Mouse (Mus musculus) spleen, embryonic (tissue): ENCODE measurements around the gene Ezh1.

ENCODE experiments used
- CTCF ChIA-PET: fragments of 350-600 bp; sonication (Branson Sonifier 250); formaldehyde crosslinking; loops from one replicate; lab custom pipeline; 2022; lab: Charles Lee

Gene Ezh1

DNA sequence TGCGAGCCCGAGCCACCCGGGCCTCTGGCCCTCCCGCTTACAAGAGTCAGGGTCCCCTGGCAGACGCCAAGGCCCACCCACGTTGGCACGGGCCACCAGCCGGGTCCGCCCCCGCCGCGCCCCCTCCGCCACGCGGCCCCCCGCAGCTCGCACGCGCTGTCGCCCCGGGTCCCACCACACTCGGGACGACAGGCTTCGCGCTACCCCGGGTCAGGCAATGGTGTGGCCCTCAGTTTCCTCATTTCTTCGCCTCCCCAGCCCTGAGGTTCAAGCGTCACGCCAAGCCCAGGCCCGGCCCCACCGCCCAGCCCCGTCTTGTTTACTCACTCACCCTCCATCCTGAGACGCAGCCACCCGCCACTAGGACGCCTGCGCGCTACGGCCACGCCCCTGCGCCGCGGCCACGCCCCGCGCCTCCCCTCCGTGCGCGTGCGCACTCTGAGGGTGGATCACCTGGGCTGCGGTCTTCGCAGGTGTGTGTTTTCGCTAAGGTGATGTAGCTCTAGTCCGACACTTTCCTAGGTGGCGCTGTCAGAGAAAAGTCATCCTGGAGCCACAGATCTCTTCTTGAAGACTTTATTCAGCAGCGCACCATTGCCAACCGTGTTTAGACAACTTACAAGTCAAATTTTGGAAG, at the start of gene Ezh1:
Ezh1 (minus strand) TSS at position 399 of the 637 bp plus-strand sequence.
- CTCF ChIA-PET: interaction anchor here (0.6 kb wide), 1 partner anchor 29 kb away, joined by 4 read pairs; no protein-coding TSS in a partner anchor

DNA sequence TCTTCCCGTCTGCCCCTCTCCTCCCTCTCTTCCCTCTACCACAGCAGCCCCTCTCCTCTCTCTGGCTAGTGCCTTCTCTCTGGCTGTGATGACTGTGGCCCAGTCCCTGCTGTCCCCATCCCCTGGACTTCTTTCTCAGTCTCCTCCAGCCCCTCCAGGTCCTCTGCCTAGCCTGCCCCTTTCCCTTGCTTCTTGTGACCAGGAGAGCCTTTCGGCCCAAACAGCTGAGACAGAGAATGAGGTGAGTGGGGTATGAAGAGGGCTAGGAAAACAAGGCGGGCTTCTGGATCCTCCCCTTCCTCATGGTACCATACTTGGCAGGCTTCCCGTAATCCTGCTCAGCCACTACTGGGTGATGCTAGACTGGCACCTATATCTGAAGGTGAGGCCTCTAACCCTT, 49.0 kb upstream of the Ezh1 start:
- CTCF ChIA-PET: interaction anchor here (0.6 to 0.7 kb wide), 2 partner anchors 469 to 608 kb away, joined by 3 to 29 read pairs; no protein-coding TSS in a partner anchor

DNA sequence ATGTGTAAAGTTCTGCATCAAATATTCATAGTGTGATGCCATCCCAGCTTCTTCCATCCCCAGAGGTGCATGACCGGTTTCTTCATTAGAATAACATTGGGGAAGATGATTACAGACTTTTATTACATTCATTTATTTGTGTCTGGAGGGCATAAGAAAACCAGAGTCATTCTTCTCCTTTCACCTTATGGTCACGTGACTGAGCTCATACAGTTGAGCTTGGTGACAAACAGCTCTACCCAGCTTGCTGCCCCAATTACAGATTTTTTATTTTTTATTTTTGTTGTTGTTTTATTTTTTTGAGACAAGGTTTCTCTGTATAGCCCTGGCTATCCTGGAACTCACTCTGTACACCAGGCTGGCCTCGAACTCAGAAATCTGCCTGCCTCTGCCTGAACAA, 46.2 kb upstream of the Ezh1 start:
- CTCF ChIA-PET: interaction anchor here (1.0 kb wide), 1 partner anchor 240 kb away, joined by 8 read pairs; no protein-coding TSS in a partner anchor

DNA sequence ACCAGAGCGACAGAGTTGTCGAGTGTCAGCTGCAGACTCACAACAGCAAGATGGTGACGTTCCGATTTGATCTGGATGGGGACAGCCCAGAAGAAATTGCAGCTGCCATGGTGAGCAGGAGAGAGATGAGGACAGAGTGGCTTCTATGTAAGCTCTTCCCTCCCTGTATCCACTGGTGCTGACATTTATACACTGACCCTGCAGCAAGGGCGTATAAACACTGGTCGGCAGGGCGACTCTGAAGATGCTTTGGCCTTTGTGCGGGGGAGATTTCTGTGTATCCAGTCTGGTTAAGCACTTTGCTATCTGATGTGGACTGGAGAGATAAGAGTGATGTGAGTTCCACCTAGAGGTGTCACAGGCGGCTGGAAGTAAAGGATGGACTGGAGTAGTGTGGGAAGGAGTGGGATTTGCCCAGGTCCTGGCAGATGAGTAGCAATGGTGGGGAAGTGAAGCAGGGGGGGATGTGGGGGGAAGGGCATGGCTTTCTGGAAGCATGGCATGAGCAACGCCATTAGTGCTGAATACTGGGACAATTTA, 43.4 kb upstream of the Ezh1 start:
- CTCF ChIA-PET: no interaction called here

DNA sequence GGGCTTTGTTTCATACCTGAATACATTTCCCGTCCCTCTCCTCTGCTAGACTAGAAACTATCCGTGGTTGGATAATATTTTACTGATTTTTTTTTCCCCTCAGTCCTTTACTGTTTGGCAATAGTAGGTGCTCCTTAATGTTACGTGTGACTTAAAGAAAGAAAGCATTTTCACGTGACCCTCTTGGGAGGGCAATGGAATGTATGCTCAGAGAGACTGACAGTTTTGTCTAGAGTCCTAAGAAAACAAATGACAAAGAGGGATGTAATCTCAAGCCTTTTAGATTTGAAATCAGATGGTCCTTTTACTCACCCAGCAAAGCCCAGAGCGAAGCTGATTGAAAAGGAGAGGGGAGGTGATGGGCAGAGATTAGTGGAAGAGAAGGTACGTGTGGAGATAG, 39.6 kb upstream of the Ezh1 start:
- CTCF ChIA-PET: no interaction called here

DNA sequence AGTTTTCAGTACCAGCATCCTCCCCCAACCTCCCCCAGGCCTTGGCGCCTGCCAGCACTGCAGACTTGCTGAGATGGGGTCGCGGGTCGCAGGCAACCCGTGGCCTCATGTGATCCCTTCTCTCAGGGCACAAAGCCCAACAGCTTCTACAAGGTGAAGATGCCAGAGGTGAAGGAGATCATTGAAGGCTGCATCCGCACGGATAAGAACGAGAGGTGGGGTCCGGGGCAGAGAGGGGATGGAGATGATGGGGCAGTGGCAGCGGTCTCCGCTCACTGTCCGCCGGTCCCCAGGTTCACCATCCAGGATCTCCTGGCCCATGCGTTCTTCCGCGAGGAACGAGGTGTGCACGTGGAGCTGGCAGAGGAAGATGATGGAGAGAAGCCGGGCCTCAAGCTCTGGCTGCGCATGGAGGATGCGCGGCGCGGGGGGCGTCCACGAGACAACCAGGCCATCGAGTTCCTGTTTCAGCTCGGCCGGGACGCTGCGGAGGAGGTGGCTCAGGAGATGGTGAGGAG, 38.8 kb upstream of the Ezh1 start:
- CTCF ChIA-PET: no interaction called here

DNA sequence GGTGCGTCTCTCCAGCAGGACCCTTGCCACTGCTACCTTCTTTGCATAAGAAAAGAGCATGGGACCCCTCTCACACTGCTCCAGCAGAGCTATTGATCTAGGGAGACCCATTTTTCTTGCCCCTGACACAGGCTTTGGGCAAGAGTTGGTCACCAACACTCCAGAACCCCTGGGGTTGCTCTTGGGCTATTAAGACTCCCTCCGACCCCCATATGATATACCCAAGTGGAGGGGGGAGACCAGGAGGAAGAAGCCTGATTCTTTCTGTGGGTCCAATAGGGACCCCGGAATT, 37.7 kb upstream of the Ezh1 start:
- CTCF ChIA-PET: no interaction called here

DNA sequence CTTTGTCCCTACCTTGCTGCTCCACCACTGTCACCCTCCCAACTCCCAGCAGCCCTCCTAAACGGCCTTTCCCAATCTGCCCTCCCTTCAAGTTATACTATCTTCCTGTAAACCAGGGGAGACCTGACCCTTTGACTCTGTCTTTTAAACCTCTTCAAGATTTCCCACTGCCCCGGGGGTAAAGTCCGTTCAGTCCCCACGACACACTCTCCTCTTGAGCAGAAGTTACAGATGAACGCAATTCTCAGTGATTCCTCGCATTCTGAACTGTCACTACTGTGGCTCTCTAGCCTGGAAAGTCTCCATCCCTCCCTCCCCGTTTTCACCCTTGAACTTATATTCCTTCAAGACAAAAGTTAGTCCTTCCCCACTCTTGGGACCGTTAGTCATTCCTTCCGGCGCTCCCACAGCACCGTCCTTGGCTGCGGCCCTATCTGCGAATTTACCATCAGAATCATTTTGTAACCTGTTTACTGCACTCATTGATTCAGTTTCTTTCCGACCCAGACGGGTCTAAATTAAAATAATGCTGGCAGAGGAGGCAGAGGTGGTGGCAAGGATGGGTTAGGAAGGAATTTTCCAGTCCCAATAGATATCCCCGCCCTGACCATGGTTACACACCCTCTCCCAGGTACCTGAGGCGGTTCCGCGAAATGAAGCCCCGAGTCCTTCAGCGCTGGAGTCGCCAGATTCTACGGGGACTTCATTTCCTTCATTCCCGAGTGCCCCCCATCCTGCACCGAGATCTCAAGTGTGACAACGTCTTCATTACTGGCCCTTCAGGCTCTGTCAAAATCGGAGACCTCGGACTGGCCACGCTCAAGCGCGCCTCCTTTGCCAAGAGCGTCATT, 37.1 kb upstream of the Ezh1 start:
- CTCF ChIA-PET: no interaction called here

DNA sequence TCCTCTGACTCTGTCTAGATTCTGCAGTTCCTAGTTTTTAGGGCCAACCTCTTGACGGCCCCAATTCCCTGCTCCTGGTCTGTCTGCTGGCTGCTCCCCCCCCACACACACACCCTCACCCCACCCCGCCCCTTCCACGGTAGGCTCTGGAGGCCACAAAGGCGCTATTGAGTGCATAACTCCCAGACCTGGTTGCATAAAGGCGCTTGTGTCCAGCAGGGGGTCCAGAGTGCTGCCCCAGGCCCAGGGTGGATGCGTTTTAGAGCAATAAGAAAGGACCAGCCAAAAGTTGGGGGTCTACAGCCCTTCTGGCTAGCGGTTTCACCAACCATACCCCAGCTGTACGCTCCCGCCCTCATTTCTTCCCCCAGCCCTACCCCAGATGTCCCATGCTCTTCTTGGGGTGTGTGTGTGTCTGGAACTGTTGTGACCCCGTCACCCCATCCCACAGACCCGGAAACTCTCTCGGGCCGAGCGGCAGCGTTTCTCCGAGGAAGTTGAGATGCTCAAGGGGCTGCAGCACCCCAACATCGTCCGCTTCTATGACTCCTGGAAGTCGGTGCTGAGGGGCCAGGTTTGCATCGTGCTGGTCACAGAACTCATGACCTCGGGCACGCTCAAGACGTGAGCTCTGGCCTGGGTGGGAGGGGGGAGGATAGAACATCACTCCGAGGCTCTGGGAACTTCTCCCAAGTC, 36.2 kb upstream of the Ezh1 start:
- CTCF ChIA-PET: no interaction called here

DNA sequence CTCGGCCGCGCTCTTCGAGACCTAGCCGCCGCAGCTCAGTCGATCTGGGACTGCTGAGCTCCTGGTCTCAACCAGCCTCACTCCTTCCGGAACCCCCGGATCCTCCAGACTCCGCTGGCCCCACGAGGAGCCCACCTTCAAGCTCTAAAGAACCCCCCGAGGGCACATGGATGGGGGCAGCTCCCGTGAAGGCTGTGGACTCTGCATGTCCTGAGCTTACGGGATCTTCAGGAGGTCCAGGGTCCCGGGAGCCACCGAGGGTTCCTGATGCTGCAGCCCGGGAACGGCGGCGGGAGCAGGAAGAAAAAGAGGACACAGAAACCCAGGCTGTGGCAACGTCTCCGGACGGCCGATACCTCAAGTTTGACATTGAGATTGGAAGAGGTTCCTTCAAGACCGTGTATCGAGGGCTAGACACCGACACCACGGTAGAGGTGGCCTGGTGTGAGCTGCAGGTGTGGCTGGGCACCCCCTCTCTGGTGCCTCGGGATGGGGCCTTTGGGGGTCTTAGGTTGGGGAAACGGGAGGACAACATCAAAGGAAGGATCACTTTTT, 34.6 kb upstream of the Ezh1 start:
- CTCF ChIA-PET: no interaction called here

DNA sequence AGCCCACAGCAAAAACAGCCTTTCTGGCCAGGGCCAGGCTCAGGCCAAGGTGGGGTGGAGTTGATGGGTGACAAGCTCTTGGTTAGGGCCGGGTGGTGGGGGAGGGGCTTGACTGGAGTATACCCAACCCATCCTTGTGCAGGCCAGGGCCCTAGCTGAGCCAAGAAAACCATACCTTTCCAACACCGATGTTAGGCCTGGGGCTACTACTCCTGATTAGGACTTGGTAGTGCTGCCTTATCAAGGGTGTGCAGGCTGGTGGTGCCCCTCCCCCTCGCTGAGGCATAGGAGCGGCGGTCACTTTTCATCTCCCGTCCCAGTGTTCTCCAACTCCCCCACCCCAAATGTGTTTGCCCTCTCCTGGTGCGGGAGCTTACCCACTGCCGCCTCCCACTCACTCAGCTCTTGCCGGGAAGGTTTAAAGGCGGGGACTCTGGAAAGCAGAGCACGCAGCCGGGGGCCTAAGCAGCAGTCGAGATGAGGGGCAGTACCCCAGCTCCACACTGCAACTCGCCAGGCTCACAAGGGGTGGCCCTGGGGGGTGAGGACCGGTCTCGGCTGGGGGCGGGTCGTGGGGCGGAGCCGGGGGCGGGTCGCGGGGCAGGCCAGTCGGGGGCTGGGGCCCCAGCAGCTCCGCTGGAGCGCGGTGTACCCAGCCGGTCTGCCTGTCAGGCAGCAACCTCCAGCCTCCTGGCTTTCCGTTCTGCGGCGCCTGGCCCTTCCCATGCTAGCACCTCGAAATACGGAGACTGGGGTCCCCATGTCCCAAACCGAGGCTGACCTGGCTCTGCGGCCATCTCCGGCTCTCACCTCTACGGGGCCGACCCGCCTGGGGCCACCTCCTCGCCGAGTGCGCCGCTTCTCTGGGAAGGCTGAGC, 33.9 kb upstream of the Ezh1 start, which contains the start of gene Wnk4:
Wnk4 (plus strand) TSS at position 620 of the 878 bp plus-strand sequence.
- CTCF ChIA-PET: interaction anchor here (0.7 kb wide), 1 partner anchor 41 kb away, joined by 4 read pairs; no protein-coding TSS in a partner anchor

DNA sequence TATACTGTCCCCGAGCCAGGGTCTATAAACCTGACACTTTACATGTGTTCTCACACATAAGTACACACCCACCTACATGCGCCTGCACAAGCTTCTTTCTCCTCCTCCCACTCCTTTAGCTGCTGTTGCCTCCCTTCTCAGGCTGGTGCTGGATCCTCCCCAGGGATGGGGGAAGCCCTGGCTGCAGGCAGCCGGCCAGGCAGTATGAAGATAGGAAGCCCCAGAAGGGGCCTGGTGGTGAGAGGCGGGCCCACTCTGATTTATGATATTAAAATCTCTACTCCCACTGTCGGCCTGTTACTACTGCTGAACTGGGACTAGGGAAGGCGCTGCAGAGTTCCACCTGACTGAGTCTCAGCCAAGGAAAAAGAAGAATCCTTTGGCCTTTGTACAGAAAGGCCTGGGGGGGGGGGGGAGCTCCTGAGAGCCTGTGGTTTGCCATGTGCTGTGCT, 33.0 kb upstream of the Ezh1 start:
- CTCF ChIA-PET: no interaction called here

DNA sequence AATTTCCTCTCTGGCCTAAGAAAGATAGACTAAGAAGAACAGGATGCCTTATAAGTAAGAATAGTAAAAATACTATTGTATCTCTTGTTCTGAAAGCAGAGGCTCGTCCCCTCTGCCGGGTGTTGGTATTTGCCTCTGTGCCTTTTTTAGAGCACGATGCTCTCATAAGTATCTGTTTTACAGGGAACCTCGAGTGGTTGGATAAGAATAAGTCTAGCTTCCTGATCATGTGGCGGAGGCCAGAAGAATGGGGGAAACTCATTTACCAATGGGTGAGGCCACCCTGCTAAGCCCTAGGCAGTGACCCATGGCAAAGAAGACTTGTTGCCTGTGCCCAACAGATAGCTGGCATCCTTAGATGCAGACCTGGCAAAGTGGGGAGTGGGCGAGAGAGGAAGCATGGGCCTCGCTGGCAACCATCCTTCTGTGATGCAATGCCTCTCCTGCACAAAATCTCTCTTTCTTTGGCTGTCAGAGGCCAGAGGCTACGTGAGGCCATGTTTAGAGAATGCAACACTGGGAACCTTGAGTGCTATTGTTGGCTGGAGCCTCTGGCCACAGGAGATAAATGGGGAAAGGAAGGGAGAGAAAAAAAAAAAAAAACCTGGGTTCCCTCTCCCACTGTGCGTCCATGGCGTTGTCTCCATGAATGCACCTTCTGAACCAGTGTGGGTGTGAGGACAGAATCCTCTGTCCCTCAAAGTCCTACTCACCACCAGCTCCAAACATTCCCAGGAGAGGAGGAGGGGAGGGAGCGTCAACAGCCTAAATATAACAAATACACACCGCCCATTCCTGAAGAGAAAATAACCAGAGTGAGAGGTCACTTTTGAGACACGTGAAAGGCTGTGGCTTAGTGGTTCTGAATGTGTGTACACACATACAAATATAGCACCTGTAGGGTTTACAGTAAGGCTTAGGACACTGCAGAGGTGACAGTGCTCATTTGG, 29.8 kb upstream of the Ezh1 start:
- CTCF ChIA-PET: interaction anchor here (0.7 kb wide), 1 partner anchor 169 kb away, joined by 4 read pairs; the partner anchor contains the start of genes Gm27029 and Rundc1

DNA sequence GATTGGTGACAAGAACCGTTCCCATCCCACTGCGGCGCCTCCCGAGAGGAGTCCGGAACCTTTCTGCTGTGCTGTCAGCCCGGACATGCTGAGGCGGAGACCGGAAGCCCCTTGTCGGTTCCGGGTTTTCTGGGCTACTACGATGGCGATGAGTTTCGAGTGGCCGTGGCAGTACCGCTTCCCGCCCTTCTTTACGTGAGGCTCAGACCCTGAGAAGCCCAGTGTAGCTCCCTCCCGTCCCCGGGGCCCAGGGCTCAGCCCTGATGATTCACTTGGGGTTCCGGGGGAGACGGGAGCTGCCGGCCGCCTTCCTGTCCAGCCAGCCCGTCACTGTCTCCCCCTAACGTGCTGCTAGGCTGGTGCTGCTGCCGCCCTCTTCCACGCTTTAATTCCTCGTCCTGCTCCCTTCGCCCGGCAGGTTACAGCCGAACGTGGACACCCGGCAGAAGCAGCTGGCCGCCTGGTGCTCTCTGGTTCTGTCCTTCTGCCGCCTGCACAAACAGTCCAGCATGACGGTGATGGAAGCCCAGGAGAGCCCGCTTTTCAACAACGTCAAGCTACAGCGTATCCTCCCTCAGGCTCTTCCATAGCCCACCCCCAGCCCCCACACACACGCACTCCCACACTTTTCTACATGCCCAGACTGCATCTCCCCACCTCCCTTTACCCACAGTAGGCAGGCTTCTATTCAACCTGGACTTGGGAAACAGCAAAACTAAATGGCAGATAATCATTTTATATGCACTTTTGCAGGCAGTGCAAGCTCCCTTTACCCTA, 27.5 kb upstream of the Ezh1 start, which contains the start of gene Vps25:
Vps25 (plus strand) TSS at position 95 of the 777 bp plus-strand sequence.
- CTCF ChIA-PET: interaction anchor here (0.7 kb wide), 1 partner anchor 439 kb away, joined by 4 read pairs; no protein-coding TSS in a partner anchor

DNA sequence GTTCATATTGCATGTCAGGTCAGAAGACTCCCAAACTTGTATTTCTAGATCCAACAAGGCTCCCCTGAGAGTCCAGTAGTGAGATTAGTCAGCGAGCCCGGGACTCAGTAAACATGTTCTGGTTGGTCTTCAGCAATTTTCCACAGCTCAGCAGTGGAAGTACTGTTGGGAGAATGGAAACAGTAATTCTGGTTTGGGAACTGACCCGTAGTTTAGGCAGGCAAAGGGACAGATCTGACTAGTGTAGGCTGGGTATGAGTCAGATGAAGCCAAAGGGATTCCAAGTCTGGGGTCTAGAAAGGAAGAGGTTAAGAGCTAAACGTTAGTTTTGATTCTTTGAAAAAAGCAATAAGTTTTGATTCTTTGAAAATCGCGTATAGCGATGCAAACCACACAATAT, 26.7 kb upstream of the Ezh1 start:
- CTCF ChIA-PET: interaction anchor here (0.6 to 0.7 kb wide), 2 partner anchors 178 to 439 kb away, joined by 4 read pairs; no protein-coding TSS in a partner anchor

DNA sequence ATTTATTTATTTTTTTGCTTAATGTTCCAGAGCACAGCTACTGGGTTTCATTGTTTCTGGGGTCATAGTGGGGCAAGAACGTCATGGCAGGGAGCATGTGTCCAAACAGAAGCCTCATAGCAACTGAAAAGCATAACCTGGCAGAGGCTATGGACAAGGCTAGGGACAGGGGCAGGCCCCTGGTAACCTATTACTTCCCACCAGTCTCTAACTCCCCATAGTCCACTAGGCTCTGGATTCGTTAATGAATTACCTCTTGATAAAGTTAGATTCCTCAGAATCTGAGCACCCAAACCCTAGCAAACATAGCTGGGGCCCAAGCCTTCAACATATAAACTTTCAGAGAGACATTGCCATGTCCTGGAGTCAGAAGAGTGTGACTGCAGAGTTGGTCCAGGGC, 24.8 kb upstream of the Ezh1 start:
- CTCF ChIA-PET: interaction anchor here (1.1 kb wide), 1 partner anchor 77 kb away, joined by 3 read pairs; no protein-coding TSS in a partner anchor

DNA sequence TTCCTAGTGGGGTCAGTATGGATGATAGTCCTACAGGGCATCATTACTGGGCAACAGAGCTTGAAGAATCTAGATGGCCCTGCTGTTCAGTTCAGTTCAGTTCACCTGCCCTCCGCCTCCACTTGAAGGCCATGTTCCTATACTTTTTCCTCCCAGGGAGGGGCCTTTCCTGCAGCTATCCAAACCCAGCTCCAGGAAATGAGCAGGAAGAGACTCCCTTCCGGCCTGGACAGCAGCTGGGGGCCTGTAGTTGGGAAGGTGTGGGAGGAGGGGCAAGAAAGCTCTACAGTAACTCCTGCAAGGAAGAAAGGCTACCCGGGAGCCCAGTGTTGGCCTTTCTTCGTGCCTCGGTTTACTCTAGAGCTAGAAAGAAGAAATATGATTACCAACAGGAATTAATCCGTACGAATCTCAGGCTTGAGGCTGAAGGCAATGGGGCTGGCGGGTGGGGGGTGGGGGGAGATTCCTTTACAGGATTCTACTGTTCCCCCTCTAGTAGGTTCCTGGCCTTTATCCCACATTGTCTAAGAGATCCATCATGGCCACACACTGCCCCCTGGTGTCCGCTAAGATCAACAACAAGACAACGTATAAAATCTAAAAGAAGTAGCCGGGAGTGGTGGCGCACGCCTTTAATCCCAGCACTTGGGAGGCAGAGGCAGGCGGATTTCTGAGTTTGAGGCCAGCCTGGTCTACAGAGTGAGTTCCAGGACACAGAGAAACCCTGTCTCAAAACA, 22.2 kb upstream of the Ezh1 start:
- CTCF ChIA-PET: interaction anchor here (0.7 to 1.0 kb wide), 2 partner anchors 25 to 40 kb away, joined by 3 to 5 read pairs; no protein-coding TSS in a partner anchor
